Mouse (Mus musculus): ENCODE results near the gene Cntf.

DNA sequence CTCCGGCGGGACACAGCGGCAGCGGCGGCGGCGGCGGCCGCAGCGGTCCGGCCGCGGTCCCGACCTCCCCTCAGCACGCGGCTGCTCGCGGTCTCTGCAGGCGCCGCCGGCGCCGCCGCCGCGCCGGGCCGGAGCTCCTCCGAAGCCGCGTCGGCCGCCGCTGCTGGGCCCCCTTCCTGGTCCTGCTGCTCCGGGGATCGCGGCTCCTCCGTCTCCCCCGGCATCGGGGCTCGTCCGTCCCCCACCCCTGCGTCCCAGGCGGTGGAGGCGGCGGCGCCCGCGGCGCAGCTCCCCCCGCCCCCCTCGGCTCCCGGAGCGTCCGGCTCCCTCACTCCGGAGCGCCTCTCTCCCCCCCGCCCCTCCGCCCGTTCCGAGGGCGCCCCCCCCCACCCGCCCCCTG lies 29.7 kb upstream of the Cntf start:
- TF ChIP-seq E2F4 (IDR thresholded peaks at IDR 0.05; ENCODE audit: insufficient replicate concordance, low read depth, low read length) (no peak), NELFE (IDR thresholded peaks at IDR 0.05; ENCODE audit: low read depth, low read length) (no peak), NRF1 (IDR thresholded peaks at IDR 0.05; ENCODE audit: low read depth, low read length) (0 out of 2 replicates have a peak, but pooled peaks have one; percentile 5), CTCF (conservative IDR thresholded peaks at IDR 0.05 in 1 of 2, IDR thresholded peaks at IDR 0.05 in 1 of 2; ENCODE audit: low read depth in 2 of 2, low read length in 2 of 2) (no peak), EP300 (IDR thresholded peaks at IDR 0.05; ENCODE audit: low read length) (no peak), POLR2AphosphoS2 (IDR thresholded peaks at IDR 0.05; ENCODE audit: low read depth, low read length) (no peak)

All from CH12.LX (cell line).